Mouse (Mus musculus): ENCODE results near the gene Kdelr1.

- TF ChIP-seq POLR2A (IDR thresholded peaks at IDR 0.05; ENCODE audit: control insufficient read depth, low read depth, low read length) (no peak), CTCF (IDR thresholded peaks at IDR 0.05; ENCODE audit: control insufficient read depth, insufficient read depth, insufficient replicate concordance, low read depth, low read length) (no peak)
Observed at GRCm38 (mm10) chr7:45887246-45887645, 14.7 kb downstream of the Kdelr1 start.

Data from testis, adult 2 months (tissue).